Mouse (Mus musculus) thymus, postnatal 4 days (tissue): ENCODE data around the gene Fam222b.
A peak's percentile ranks its signal among the peaks of the same experiment; 100 is the strongest.
"Not testable (repeated sequence)": the region's sequence is repeated elsewhere in the genome, so short reads cannot be mapped to it uniquely, and the experiment has no call there.

ENCODE experiments used
- DNase-seq: peaks from one replicate; pipeline ENCODE4 v3.0.0; 2021

The Fam222b gene

DNA sequence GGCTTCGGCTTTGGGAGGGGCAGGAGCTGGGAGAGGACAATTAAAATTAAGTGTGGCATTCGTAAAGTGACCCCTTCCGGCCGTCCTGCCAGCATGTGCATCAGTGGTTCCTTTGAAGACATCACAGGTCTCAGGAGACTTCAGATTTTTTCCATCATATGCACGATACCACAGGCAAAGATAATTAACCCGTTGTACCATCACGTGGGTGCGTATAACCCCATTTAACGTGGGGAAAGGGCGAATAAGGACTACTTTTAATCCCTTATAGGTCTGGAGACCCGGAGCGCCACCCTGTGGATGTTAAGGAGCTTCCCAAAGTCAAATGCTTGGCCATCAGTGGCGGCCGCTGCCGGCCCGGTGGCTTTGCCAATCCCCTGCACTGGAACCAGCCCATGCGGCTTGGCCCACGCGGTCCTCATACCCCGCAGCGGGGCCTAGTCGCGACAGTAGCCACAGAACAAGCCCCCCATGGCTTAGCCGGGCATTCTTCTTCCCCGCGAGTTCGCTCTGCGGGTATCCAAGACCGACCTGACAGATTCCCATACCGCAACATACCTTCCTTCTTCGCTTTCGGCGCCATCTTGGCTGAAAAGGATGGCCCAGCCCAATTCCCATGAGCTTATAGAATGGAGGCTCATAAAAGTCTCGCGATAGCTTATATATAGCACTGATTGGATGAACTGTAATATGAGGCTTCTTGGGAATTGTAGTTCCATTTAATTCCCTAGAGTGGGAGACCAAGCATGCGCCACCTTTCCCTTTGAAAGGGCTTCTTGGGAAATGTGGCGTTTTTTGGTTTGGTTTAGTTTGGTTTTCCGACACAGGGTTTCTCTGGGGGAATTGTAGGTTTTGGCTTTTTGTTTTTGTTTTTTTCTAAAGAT is 88.7 kb downstream of the Fam222b start, which contains the start of gene Rpl23a:
Gene Rpl23a (minus strand): TSS at position 624 of the 884 bp plus-strand sequence.
- peak; percentile 75 for DNase-seq

GRCm38 (mm10) chr11:78183884-78184514 is 89.5 kb downstream of the Fam222b start:
- no peak for DNase-seq

GRCm38 (mm10) chr11:78184702-78185101 is 90.2 kb downstream of the Fam222b start:
- not testable (repeated sequence) for DNase-seq

- peak; percentile 43 for DNase-seq
Measured at GRCm38 (mm10) chr11:78188331-78189233, 94.1 kb downstream of the Fam222b start, which contains the start of gene Rab34. TSS of gene Rab34 (plus strand) at chr11:78188430.

- DNase-seq: no peak
Measured at GRCm38 (mm10) chr11:78189234-78190040, 95.0 kb downstream of the Fam222b start.

GRCm38 (mm10) chr11:78190041-78190440 is 95.6 kb downstream of the Fam222b start:
- no peak for DNase-seq

- DNase-seq: no peak
Measured at GRCm38 (mm10) chr11:78193113-78193512, 98.7 kb downstream of the Fam222b start, which contains the start of gene Proca1. TSS of gene Proca1 (plus strand) at chr11:78193392.

DNA sequence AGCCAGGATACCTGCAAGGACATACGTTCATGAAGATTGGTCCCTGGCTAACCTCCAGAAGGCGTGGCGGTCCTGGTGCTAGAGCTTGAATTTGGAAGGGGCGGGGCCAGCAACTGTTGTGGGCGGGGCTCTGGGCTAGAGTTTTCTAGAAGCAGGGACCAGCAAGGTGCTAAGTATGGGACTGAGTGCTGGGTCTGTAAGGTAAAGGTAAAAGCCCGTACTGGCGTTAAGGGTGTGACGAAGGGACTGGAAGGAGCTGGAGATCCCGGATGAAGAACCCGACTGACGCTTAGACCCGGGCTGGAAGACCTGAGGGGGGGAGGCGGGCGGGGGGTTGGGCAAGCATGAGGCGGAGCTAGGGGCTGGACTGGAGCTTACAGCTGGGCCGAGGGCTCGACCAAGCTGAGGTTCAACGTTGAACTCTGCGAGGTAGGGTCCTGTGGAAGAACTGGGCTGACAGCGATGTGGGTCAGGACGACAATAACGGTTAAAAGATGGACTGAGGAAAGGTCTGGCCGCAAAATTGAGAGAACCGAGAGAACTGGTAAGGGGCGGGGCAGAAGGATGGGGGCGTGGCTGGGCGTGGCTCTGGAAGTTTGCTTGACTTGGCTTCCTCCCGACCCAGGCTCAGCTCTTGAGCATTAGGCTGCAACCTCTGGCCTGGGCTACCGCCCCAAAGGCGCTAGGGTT is 100.1 kb downstream of the Fam222b start:
- peak; percentile 80 for DNase-seq

DNA sequence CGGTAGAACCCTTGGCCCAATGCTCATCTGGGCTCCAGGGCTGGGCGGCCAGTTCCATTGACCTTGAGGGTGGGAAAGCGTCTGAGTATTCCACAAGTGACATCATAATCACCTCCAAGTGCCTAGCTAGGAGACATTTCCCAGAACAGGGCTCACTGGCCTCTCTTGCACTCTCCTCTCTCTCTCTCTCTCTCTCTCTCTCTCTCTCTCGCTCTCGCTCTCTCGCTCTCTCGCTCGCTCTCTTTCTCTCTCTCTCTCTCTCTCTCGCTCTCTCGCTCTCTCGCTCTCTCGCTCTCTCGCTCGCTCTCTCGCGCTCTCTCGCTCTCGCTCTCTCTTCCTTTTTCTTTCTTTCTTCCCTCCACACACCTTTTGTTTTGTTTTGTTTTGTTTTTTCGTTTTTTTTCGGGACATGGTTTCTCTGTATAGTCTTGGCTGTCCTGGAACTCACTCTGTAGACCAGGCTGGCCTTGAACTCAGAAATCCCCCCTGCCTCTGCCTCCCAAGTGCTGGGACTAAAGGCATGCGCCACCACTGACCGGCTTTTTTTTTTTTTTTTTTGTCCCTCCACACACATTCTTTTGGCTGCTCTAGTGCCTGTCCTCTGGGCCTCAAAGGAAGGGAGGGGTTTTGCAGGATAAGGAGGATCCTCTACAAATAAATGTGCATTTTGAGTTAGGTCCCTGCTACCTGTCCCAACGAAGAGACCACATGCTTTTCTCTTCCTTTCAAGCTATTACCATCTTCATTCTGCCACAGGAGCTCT is 100.8 kb downstream of the Fam222b start:
- DNase-seq: no peak

- DNase-seq: no peak
Measured at GRCm38 (mm10) chr11:78202372-78202771, 107.9 kb downstream of the Fam222b start.

DNA sequence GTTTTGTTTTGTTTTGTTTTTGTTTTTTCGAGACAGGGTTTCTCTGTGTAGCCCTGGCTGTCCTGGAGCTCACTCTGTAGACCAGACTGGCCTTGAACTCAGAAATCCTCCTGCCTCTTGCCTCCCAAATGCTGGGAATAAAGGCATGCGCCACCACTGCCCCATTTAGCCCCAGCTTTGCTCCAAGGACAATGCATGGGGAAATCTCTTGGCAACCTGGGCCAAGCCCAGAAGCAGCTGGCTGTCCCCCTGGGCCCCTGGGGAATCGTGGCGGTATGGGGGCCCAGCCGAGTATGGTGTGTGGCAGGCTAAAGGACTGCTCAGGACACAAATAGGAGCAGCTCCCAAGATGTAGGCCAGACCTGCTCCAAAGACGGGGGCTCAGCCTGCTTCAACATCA is 109.8 kb downstream of the Fam222b start:
- no peak for DNase-seq

DNA sequence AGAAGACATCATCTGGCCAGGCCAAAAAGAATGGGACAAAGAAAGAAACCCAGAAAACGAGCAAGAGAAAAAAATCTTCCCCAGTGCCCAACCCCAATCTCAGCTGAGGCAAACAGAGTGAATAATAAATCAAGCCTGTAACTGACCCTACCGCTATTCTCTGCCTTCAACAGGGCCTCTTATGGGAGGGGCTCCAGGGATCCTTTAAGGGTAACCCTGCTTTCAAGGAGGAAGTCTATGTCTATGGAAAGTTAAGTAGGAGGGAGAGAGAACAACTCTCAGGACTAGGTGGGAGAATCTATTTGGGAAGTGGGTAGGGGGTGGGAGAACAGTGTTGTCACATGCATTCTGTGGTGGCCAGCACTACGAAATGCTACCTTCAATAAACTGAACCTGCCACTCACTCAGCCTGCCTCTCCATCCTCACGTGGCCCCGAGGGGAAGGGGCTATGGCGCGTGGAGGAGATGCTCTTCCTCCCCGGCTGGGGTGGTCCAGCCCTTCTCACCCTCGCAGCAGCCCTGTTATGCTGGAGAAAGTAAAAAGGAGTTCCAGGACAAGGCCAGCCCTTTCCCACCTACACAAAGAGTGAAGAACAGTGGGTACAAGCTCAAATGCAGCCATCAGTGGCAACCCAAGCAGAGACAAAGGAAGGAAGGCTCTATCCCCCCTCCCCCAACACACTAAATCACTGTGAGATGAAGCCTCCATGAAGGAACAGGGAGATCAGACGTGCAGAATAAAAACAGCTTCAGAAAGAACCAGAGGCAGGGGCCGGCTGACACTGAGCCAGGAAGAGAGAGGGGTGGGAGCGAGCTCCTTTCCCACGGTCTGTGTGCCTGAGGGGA is 111.1 kb downstream of the Fam222b start:
- DNase-seq: no peak
